Mouse (Mus musculus): ENCODE measurements around the gene Krt24.
A peak's percentile ranks its signal among the peaks of the same experiment; 100 is the strongest.

Krt24 gene

DNA sequence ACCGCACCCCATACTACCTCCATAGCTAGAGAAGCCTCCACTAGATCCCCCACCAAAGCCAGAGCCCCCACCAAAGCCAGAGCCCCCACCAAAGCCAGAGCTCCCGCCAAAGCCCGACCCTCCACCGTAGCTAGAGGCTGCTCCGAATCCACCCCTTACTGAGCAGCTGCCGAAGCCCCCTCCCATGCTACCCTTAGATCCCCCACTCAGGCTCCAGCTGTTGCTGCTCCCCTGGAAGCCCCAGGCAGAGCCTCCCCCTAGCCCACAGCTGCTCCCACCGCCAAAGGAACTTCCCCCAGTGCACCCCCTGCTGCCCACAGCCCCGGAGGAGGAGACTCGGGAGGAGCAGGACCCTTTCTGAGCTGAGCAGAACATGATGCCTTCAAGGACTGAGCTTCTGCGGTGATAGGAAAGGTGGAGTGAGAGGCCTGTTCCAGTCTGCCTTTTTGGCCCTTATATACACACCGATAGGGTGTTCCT lies at the start of gene Krt24:
Krt24 (minus strand) TSS at position 430 of the 480 bp plus-strand sequence.
- DNase-seq (ENCODE audit: low spot score), result no peak

DNA sequence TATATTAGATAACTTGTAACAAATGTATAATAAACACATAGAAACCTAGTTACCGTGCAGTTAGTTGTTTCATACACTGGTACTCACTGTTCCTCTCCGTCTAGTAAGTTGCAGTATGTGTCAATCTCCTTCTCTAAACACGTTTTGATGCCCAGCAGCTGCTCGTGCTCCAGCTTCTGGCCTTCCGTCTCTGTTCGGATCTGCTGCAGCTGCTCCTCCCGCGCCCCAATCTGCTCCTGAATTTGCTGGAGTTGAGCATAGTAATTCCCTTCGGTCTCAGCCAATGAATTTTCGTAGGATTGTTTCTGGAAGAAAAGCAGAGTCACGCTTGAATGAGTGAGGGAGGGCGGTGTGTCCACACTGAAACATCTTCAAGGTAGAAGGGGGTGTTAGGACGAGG lies 48.4 kb upstream of the Krt24 start:
- no peak for DNase-seq (ENCODE audit: low spot score)

DNA sequence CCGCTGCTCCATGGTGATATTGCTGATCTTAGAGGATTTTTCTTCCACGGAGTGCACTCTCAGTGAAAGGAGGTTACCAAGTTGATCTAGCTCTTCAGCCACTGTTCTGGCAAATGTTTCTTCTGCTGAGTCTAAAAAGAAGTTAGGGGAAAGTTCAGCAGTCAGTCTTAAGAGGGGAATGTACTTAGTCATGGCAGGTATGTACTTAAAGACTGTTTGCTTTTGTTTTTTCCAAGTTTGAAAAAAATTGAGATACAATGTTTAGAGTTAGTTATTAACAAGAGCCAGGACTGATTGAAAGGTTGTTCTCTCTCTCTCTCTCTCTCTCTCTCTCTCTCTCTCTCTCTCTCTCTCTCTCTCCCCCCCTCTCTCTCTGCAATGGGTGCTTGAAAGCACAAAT lies 44.6 kb upstream of the Krt24 start:
- no peak for DNase-seq (ENCODE audit: low spot score)

DNA sequence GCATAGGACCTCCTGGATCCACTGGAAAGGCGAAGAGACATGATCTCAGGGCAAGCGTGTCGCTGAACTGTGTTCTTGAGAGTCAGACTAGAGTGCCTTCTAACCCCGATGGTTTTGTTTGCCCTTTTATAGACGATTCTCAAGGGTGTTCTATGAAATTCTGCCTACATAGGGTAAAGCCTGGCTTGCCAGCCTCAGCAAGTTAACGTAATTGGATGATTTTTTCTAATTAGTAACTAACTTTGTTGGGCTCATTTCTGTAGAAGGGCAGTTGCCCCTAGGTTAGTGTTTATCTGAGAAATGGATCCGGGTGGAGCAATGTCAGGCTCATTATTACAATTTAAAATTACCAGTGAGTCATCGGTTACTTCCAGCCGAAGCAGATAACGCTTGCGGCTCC lies 37.8 kb upstream of the Krt24 start, which contains the start of gene Krt25:
Krt25 (minus strand) TSS at position 101 of the 400 bp plus-strand sequence.
- DNase-seq (ENCODE audit: low spot score), result no peak

DNA sequence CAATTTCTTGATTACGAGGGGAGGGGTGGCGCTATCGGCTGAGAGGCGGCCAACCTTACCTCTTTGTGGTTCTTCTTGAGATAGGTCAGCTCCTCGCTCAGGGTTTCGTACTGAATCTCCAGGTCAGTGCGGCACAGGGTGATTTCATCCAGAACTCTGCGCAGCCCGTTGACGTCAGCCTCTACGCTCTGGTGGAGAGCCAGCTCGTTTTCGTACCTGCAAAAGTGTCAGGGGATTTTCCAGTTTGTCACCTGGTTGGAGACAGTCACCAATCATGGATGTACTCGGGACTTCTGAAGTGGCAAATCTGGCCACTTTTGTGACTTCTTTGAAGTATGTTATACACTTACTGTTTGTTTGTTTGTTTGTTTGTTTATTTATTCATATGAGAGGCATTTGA lies 36.0 kb upstream of the Krt24 start:
- DNase-seq (ENCODE audit: low spot score), result no peak

DNA sequence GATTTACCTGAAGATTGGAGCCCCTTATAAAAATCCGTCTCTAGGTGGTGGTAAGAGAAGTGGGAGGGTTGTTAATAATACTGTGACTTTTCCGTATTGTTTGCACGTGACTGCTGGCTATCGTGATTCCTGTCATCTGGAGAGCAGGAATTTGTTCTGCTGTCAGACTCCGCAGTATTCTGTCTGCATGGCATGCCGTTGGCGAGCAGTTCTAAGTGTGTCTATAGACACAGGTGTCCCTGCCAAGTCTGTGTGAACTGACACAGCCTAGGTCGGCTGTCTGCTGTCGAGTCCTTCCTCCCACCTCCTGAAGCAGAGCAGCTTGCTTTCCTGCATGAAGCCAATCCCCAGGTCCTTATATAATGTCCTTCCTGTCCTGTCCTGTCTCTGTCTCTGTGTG lies 34.1 kb upstream of the Krt24 start:
- no peak for DNase-seq (ENCODE audit: low spot score)

DNA sequence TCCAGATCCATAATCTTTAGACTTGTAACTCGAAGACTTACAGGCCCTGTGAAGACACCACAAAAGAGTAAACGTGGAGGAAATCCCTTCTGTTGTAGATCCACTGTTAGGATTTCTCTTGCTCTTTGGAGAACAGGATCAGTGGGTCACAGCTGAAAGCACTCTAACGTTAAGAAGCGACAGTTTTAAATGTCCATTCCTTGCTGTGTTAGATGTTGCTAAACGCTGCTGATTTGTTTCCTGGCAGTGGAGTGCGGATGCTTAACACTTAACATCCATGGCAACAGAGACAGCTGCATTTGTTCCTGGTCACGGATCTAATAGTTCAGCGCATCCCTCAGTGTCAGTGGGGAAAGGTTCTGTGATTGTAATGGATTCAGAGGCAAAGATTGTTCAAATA lies 31.5 kb upstream of the Krt24 start:
- DNase-seq (ENCODE audit: low spot score), result no peak

DNA sequence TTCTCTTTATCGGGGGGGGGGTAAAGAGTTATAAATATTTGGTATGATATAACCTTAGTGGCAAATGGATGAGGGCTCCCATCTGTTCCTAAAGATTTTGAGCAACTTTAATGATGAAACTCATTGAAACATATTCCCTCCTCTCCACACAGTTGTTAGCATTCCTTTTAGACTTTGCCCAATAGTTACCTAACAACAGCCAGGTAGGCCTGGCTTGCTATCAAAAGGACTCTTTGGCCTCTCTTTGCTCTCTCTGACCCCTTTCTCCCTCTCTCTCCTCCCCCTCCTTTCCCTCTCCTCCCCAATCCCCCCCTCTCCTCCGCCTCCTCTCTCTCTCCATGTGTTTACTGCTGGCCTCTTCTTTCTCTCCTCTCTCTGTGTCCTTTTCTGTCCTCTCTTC lies 29.5 kb upstream of the Krt24 start:
- DNase-seq (ENCODE audit: low spot score), result no peak

DNA sequence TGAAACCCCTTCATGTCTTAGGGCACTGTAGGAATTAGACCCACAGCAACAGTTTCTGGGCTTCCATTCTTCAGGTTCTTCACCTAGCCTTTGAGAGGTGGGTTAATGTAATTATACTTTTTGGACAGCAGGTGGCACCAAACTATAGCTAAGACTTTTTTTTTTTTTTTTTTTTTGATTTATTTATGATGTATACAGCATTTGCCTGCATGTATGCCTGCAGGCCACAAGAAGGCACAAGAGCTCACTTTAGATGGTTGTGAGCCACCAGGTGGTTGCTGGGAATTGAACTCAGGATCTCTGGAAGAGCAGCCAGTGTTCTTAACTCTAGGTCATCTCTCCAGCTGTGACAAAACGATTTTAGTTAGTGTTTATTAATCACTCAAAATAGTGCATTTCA lies 25.8 kb upstream of the Krt24 start:
- no peak for DNase-seq (ENCODE audit: low spot score)

DNA sequence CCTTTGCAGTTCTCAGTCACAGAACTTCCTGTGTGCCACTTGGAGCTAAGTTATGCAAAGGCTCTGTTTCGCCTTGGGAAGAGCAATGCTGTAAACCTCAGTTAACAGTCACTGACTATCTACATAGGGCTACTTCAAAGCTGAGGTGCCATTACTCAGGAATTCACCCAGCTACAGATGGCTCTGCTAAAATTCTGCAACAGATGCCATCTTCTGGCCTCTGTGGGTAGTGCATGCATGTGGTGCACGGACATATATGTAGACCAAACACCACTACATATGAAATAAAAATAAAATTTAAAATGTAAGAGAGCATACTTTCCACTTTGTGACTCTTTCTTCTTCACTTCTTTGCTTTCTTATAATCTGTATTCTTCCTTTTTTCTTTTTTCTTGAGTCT lies 22.5 kb upstream of the Krt24 start:
- DNase-seq (ENCODE audit: low spot score), result peak; percentile 66

DNA sequence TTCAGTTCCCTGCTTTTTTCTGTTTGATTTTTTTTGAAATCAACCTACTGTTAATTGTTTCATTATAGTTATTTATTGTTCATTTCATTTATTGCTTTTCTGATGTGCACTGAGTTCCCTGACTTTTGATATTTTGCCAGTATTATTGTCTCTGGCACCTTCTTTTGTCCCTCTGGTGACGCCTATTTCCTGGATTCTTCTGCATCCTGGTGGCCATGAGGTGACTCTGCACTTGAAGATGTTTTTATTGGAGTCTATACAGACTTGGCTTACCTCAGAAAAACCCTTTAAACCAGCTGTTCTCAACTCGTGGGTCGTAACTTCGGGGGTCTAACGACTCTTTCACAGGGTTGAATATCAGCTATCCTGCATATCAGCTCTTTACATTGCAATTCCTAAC lies 10.0 kb upstream of the Krt24 start:
- no peak for DNase-seq (ENCODE audit: low spot score)

DNA sequence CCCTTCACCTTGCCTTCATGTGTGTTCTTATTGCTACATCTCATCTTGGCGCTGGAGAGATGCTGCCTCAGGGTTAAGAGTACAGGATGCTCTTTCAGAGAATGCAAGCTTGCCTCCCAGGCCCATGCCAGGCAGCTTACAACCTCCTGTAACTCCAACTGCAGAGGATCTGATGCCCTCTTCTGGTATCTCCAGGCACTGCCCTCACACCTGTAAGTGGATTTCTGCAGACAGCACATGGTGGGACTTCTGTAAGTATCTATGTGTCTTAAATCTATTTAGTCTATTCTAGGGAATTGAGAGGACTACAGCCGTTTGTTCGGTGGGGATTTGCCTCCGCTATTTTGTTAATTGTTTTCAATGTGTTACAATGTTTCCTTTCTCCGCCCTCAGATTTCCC lies 7.8 kb upstream of the Krt24 start:
- peak; percentile 39 for DNase-seq (ENCODE audit: low spot score)

DNA sequence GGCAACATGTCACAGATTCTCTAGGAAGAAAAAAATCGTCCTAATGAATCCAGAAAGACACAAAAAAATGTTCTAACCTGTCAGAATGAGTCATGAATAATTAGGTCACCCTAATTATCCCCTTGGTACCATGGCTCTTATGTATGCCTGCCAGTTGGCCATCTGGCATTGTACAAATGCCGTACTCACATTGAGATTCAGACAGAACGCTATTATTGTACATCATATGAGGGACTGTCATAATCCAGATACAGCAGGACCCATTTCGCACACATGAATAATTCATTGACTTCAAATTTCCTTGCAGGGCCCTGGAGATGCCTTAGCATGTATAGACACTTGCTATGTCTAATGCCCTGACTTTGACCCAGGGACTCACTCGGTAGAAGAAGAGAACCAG lies 1.1 kb downstream of the Krt24 start:
- no peak for DNase-seq (ENCODE audit: low spot score)

DNA sequence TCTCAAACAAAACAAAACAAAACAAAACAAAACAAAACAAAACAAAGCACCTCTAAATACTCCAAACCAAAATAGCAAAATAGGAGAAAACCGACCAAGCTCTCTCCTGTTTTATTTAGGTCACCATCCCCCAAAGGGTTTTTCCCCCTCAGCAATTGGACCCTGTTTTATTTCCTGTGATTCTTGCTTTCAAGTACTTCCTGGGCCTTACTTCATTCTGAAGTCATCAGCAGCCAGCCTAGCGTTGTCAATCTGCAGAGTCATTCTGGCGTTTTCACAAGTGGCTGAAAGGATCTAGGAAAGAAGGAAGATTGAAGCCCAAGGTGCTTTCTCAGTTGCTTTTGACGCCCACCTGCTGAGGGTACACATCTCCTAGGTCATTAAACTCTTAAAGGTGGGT lies 1.7 kb downstream of the Krt24 start:
- DNase-seq (ENCODE audit: low spot score), result no peak

DNA sequence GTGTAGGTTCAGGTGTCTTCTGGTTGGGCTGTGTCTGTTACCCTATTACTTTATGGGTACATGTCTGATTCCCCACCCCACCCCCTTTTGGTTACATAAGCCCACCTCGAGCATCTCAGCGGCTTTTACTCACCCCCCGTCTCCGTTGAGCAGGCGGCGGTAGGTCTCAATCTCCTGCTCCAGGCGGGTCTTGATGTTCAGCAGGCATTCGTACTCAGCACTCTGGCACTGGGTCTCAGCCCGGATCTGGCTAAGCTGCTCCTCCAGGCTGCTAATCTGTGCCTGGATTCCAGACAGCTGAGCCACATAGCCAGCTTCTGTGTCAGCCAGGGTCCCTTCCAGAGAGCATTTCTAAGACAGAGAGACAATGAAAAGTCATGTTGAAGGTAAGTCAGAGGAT lies 3.9 kb downstream of the Krt24 start:
- no peak for DNase-seq (ENCODE audit: low spot score)

DNA sequence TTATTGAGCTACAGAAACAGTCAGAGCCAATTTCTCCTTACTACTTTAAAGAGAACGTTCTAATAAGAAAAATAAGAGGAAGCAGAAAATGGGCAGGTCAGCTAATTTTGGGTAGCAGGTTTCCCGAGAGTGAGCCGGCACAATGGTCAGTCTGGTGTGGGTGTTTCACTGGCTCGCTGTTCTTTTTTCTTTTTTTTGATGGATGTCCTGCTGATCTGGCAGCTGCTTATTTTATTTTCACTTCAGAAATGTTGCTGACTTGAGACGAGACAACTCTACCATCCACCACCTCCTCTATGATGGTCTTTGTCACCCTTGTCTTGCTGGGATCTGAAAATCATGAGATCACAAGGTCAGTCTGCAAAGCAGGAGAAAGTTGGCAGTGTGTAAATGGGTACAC lies 5.1 kb downstream of the Krt24 start:
- no peak for DNase-seq (ENCODE audit: low spot score)

DNA sequence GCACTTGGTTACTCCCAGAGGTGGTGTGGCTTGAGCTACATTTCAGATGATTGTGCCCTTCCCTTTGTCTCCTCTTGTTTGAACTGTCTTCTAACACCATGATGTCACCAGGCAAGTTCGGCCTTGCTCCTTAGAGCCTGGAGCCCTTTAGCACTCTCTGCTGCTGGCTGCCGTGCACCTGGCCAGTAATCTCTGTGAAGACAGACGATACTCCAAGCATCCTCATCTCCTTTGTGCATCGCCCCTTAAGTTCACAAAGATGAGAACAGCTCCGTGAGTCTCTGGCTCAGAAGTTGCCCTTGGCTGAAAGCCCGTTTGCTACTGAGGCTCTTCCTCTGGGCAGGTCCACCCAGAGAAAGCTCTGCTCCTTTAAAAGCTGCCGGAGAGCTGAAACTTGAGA lies 8.3 kb downstream of the Krt24 start:
- no peak for DNase-seq (ENCODE audit: low spot score)

DNA sequence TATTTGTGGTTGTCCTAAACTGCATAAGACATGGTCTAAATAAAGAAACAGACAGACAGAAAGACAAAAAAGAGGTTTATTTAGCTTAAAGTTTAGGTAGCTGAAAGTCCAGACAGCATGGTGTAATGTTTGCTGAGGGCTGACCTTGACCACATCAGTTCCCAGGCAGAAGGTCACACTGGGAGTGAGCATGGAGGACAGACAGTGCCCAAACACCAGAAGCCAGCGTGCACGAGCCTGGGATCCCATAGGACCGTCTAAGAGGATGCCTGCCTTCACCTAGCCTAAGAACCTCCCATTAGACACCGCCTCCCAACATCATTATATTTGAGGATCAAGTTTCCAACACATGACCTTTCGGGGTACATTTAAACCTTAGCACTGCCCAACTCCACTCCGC lies 9.4 kb downstream of the Krt24 start:
- DNase-seq (ENCODE audit: low spot score), result no peak

DNA sequence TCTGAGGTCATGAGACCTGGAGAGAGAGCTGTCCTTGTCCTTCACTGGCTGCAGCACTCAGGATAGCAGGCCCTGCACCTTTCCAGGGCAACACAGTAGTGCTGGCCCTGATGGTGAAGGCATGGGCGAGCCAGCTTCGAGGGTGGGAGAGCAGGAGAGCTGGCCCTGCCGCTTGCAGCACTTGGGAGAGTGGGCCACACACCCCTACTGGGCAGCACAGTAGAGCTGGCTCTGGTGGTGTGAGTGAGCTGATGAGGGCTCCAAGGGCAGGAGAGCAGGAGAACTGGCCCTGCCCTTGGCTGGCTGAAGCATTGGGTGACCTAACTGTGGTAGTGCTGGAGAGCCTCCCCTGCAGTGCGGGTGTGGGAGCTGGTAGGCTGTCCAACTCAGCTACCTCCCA lies 12.3 kb downstream of the Krt24 start:
- DNase-seq (ENCODE audit: low spot score), result no peak

DNA sequence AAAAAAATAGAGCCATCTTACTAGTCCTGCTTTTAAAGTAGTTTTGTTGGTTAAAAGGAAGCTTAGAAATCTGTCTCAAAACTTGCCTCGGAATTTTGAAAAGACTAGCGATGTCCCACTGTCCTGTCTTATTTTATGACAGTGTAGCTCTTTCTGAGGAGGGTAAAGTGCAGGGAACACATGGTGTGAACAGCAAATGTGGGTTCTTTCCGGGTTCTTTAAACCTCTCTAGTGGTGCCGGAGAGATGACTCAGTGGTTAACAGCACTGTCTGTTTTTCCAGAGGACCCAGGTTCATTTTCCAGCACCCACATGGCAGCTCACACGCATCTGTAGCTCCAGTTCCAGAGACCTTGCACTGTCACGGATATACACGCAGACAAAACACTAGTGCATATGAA lies 15.9 kb downstream of the Krt24 start:
- DNase-seq (ENCODE audit: low spot score), result no peak

DNA sequence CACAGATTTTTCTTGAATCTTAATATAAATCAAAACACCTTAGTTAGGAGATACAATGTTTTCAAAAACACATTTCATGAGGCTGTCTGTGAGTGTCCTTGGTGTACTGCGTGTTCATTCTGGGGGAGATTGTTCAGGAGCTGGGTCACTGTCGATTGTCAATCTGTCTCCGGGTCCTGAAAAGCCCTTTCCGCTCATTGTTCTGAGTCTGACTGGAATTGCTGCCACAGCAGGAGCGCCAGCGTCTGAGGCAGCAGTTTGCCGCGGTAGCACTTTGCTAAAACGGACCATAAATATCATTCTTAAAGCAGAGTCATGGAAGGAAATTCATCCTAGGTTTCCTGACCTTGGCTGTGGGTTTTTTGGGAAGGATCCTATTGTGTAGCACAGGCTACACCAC lies 19.3 kb downstream of the Krt24 start:
- no peak for DNase-seq (ENCODE audit: low spot score)

DNA sequence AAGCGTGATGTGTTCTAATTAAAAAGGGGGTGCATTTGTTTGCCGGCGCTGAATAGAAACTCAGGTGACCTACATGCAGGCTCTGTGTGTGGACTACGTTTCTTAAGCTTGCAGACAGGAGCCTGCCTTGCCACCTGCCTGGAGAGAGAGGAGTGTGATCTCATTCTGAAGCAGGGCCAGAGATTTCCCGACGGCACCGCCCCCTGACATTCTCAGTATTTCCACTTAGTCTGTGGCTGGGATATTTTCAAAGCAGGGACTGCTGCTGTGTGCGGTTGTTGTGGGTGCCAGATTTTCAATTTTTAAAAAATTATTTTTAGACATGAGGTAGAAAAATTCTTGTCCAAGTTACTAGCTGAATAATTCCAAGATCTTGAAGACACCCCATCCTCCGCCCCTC lies 19.8 kb downstream of the Krt24 start:
- DNase-seq (ENCODE audit: low spot score), result no peak

DNA sequence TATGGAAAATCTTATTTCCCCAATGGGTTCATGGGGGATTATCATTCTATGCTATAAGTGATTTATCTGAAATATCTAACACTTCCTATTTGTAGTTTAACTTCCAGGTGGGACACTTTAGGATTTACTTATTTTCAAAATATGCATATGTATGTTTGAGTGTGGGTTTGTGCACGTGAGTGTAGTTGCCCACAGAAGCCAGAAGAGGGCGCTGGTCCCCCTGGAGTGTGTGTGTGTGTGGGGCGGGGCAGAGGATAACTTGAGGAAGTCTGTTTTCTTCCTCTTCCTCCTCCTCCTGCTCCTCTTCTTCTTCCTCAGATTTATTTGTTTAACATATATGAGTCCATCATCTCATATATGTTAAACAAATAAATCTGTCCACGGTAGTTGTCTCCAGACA lies 28.8 kb downstream of the Krt24 start:
- no peak for DNase-seq (ENCODE audit: low spot score)

DNA sequence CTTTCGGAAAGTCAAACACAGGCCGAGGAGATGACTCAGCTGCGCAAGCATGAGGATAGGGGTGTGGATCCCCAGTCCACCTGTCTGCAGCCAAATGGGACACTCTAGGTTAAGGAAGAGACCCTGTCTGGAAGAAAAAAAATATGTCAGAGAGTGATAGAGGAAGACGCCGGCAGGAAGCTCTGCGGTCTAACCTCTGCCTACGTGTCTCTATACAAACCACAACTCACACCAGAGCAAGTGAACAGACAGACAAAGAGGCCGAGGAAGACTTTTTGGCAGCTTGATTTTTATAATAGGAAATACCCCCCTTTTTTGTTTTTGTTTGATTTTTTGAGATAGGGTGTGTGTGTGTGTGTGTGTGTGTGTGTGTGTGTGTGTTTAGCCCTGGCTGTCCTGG lies 29.7 kb downstream of the Krt24 start:
- no peak for DNase-seq (ENCODE audit: low spot score)

DNA sequence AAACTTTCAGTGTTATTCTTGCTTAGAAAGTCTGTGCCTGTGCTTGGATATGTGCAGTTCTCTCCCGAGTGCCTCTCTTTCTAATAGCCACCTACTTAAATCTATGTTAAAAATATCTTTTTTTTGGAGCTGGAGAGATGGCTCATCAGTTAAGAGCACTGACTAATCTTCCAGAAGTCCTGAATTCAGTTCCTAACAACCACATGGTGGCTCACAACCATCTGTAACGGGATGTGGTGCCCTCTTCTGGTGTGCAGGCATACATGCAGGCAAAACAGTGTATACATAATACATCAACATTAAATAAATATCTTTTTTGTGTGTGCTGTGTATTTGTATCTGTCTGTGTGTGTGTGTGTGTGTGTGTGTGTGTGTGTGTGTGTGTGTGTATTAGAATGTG lies 31.2 kb downstream of the Krt24 start:
- no peak for DNase-seq (ENCODE audit: low spot score)
